Mouse (Mus musculus) MEL (cell line): ENCODE results near the gene Atp5d. TPM values are rescaled to one million over a fixed set of nuclear protein-coding genes. Genes with fewer than 3 reads are reported as not detected.
A peak's percentile ranks its signal among the peaks of the same experiment; 100 is the strongest.

Experiments used
- DNase-seq: peaks from one replicate; pipeline ENCODE4 v3.0.0; 2011; ENCODE audit warnings: low read depth, low spot score
- H3K27ac ChIP-seq: 2 replicates; pipeline ENCODE4 v1.5.1; 2012; ENCODE audit warnings: low read depth, mild to moderate bottlenecking, control low read depth, low read length, moderate library complexity; ENCODE audit not compliant: control insufficient read depth
- H3K27me3 ChIP-seq, 2 experiments: fragments of 150-350 bp in 1 of 2; sonication (generic) in 1 of 2; 2 replicates each; pipeline ENCODE4 v1.6.1; 2012; ENCODE audit warnings: low read length in 2 of 2, mild to moderate bottlenecking in 2 of 2, improper control_type of control experiment in 1 of 2, moderate library complexity in 1 of 2; ENCODE audit not compliant: insufficient read depth in 2 of 2, control insufficient read depth in 1 of 2
- H3K36me3 ChIP-seq, 2 experiments: 2 replicates each; pipeline ENCODE4 v1.6.1; 2012 to 2014; ENCODE audit warnings: low read length in 2 of 2, improper control_type of control experiment in 1 of 2, inconsistent platforms in 1 of 2, mild to moderate bottlenecking in 1 of 2; ENCODE audit not compliant: insufficient read depth in 2 of 2, control insufficient read depth in 1 of 2
- H3K4me1 ChIP-seq, 2 experiments: fragments of 150-350 bp in 1 of 2; sonication (generic) in 1 of 2; 2 replicates each; pipeline ENCODE4 v1.6.1; 2012; ENCODE audit warnings: low read length in 2 of 2, improper control_type of control experiment in 1 of 2, mild to moderate bottlenecking in 1 of 2; ENCODE audit not compliant: insufficient read depth in 2 of 2, control insufficient read depth in 1 of 2
- H3K4me3 ChIP-seq, 2 experiments: fragments of 150-350 bp in 1 of 2; sonication (generic) in 1 of 2; 2 replicates each; pipeline ENCODE4 v1.5.1; 2012; ENCODE audit warnings: low read depth in 2 of 2, low read length in 2 of 2, mild to moderate bottlenecking in 2 of 2, moderate library complexity in 2 of 2, control low read depth in 1 of 2, improper control_type of control experiment in 1 of 2; ENCODE audit not compliant: control insufficient read depth in 1 of 2, insufficient read depth in 1 of 2
- H3K79me2 ChIP-seq: 2 replicates; pipeline ENCODE4 v1.6.1; 2012; ENCODE audit warnings: mild to moderate bottlenecking, low read length, moderate library complexity; ENCODE audit not compliant: control insufficient read depth, poor library complexity, insufficient read depth
- H3K9ac ChIP-seq: 2 replicates; pipeline ENCODE4 v1.6.1; 2012; ENCODE audit warnings: low read depth, mild to moderate bottlenecking, control low read depth, low read length, moderate library complexity; ENCODE audit not compliant: control insufficient read depth, poor library complexity, severe bottlenecking
- H3K9me3 ChIP-seq: fragments of 150-350 bp; sonication (generic); replicated peaks from 2 replicates; pipeline ENCODE4 v1.6.1; 2012; ENCODE audit warnings: mild to moderate bottlenecking, low read length, improper control_type of control experiment, moderate library complexity; ENCODE audit not compliant: insufficient read depth
- ETS1 ChIP-seq: IDR thresholded peaks from 2 replicates; pipeline ENCODE4 v1.6.1; 2012; ENCODE audit warnings: low read depth, mild to moderate bottlenecking, inconsistent platforms, low read length, improper control_type of control experiment, moderate library complexity
- GATA1 ChIP-seq: IDR thresholded peaks from 2 replicates; pipeline ENCODE4 v1.6.1; 2011; ENCODE audit warnings: low read depth, low read length, improper control_type of control experiment
- KAT2A ChIP-seq: conservative IDR thresholded peaks from 2 replicates; pipeline ENCODE4 v1.6.1; 2012; ENCODE audit warnings: low read depth, low read length, improper control_type of control experiment, inconsistent platforms
- MAZ ChIP-seq: IDR thresholded peaks from 2 replicates; pipeline ENCODE4 v1.6.1; 2012; ENCODE audit warnings: low read depth, mild to moderate bottlenecking, inconsistent platforms, low read length, improper control_type of control experiment
- POLR2A ChIP-seq, 2 experiments: IDR thresholded peaks; 2 replicates each; pipeline ENCODE4 v1.6.1; 2011 to 2012; ENCODE audit warnings: low read length in 2 of 2, mild to moderate bottlenecking in 2 of 2, control low read depth in 1 of 2, improper control_type of control experiment in 1 of 2, low read depth in 1 of 2, moderate library complexity in 1 of 2; ENCODE audit not compliant: control insufficient read depth in 1 of 2, insufficient read depth in 1 of 2, poor library complexity in 1 of 2
- POLR2AphosphoS5 ChIP-seq: IDR thresholded peaks from 2 replicates; pipeline ENCODE4 v1.6.1; 2012; ENCODE audit warnings: low read depth, borderline replicate concordance, mild to moderate bottlenecking, inconsistent platforms, low read length, moderate library complexity, mixed read lengths
- SIN3A ChIP-seq: IDR thresholded peaks from 2 replicates; pipeline ENCODE4 v1.6.1; 2012; ENCODE audit warnings: low read length, improper control_type of control experiment, inconsistent platforms
- SMC3 ChIP-seq: IDR thresholded peaks from 2 replicates; pipeline ENCODE4 v1.6.1; 2011; ENCODE audit warnings: low read depth, low read length, improper control_type of control experiment
- TAL1 ChIP-seq: IDR thresholded peaks from 2 replicates; pipeline ENCODE4 v1.6.1; 2012; ENCODE audit warnings: mild to moderate bottlenecking, inconsistent platforms, low read length, moderate library complexity, mixed read lengths
- TBP ChIP-seq: IDR thresholded peaks from 2 replicates; pipeline ENCODE4 v1.8.0; 2011; ENCODE audit warnings: low read depth, low read length, improper control_type of control experiment
- TCF12 ChIP-seq: IDR thresholded peaks from 2 replicates; pipeline ENCODE4 v1.6.1; 2014; ENCODE audit warnings: low read depth, mild to moderate bottlenecking, inconsistent platforms, low read length, improper control_type of control experiment, moderate library complexity
- UBTF ChIP-seq: IDR thresholded peaks from 2 replicates; pipeline ENCODE4 v1.6.1; 2012; ENCODE audit warnings: low read depth, mild to moderate bottlenecking, inconsistent platforms, low read length, improper control_type of control experiment, moderate library complexity, borderline replicate concordance; ENCODE audit not compliant: insufficient read depth
- USF2 ChIP-seq, 2 experiments: IDR thresholded peaks; 2 replicates each; pipeline ENCODE4 v1.6.1; 2011 to 2012; ENCODE audit warnings: improper control_type of control experiment in 2 of 2, low read length in 2 of 2, borderline replicate concordance in 1 of 2, inconsistent platforms in 1 of 2, low read depth in 1 of 2, mild to moderate bottlenecking in 1 of 2; ENCODE audit not compliant: insufficient read depth in 1 of 2
- polyA plus RNA-seq, 2 experiments: library from polyadenylated mRNA; stranded (reverse) in 1 of 2; unstranded in 1 of 2; fragments of >175 nt in 1 of 2; fragments of >200 nt in 1 of 2; gene quantifications; 2 replicates each; pipeline versions ENCODE4 v1.2.1 to v1.2.4; 2012; ENCODE audit warnings: low replicate concordance in 2 of 2, low read depth in 1 of 2; ENCODE audit not compliant: insufficient read length in 2 of 2, insufficient read depth in 1 of 2, missing spikeins in 1 of 2
- total RNA-seq: library from RNA; depleted of rRNA; stranded (reverse); fragments of 300-350 nt; gene quantifications from 2 replicates; pipeline ENCODE4 v1.2.3, GENCODE M21; 2012

Atp5d gene
- total and polyA plus RNA-seq, 3 experiments, result 300 to 657 (median 308) TPM

DNA sequence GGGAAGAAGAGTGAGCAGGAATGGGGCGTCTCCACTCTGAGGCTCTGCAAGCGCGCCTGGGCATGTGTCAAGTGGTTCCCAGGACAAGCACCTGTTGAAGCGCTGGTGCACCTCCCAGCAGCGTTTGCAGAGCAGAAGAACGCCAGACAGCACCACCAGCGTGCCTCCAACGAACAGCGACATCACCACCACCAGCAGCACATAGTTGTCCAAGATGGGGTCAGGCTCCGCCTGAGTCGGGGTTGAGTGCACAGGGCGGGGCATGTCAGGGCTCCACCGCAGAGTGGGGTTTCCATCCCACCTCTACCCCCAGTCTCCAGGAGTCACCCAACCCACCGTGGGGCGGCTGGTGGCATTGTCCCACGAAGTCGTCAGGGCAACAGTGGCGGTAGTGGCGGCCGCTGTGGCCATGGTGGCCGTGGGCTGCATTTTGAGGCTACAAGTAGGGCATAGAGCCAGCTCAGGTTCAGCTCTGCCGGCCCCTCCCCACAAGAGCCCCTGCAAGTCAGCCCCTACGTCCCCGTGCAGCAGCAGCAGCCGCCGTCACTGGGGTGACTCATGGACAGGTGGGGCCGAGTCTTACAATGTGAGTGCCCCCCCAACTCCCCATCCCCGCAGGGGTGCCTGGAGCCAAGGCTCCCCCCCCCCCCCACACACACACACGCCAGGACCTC lies 1.3 kb upstream of the Atp5d start:
- Histone ChIP-seq H3K27me3 (no peaks in the 10 kb centered on the region), H3K4me3 (no peak overlapping the region), H3K27ac (no peak overlapping the region), H3K36me3 (peaks cover 0 to 8% of the 10 kb centered on the region in 2 experiments; a peak in 2 of 4 replicates), H3K4me1 (peaks cover 0 to 14% of the 10 kb centered on the region in 2 experiments; a peak in 3 of 4 replicates), H3K79me2 (peaks cover 9% of the 10 kb centered on the region), H3K9me3 (no peaks in the 10 kb centered on the region), H3K9ac (no peak overlapping the region)
- TF ChIP-seq SIN3A, result no peak
- TF ChIP-seq POLR2A (IDR thresholded peaks at IDR 0.05; ENCODE audit: control insufficient read depth in 1 of 2, insufficient read depth in 1 of 2, low read depth in 1 of 2, low read length in 2 of 2, poor library complexity in 1 of 2), result 0 out of 4 replicates have a peak, but pooled peaks of 1 of the 2 experiments have one; percentile 20
- DNase-seq, result no peak

DNA sequence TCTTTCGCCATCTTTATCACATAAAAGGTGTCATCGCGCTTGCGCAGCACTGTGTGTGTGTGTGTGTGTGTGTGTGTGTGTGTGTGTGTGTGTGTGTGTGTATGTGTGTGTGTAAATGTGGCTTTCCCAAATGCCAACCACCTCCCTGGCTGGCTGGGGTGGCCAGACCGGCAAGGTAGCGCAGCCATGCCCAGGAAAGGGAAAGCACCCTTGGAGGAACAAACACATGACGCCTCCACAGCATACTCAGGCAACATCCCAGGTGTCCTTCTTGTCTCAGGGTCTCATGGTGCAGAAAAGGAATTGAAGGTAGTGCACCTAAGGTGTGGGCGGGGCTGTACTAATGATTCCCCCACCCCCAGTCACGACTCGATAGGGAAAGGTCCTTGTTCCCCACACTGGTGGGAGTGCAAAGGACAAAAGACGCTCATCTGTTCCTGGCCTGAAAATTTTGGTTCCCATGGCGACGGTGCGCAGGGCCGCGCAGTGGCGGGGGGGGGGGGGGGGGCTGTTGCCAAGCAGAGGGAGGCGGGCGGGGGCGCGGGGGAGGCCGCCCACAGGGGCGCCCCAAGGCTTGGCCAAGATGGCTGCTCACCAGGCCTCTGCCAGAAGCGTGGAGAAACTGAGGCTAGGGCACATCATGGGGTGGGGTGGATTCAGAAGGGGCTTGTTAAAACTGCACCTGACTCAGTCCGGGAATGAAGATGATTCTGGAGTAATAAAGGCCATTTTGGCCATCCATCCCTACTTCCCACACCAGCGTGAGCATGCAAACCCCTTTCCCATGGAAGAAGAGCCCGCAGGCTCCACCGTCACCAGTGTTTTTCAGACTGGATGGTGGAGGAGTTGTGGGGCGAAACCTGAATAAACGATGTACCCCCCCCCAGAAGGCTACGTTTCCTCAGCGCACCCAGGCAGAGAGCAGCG lies 543 bp upstream of the Atp5d start:
- peaks cover 0 to 8% of the 10 kb centered on the region in 2 experiments; a peak in 2 of 4 replicates for H3K36me3 ChIP-seq
- DNase-seq, result no peak
- H3K27ac ChIP-seq, result no peak overlapping the region
- TF ChIP-seq TBP (no peak), POLR2AphosphoS5 (no peak), ETS1 (no peak), GATA1 (no peak), KAT2A (no peak), TCF12 (no peak), MAZ (no peak), UBTF (no peak), SMC3 (no peak), USF2 (IDR thresholded peaks at IDR 0.05; ENCODE audit: borderline replicate concordance in 1 of 2, insufficient read depth in 1 of 2, low read depth in 1 of 2, low read length in 2 of 2) (no peak), TAL1 (no peak)
- H3K79me2 ChIP-seq, result peaks cover 16% of the 10 kb centered on the region
- peak overlapping the region; percentile 89 for H3K9ac ChIP-seq
- H3K4me1 ChIP-seq, result peaks cover 0 to 14% of the 10 kb centered on the region in 2 experiments; a peak in 3 of 4 replicates
- no peaks in the 10 kb centered on the region for H3K9me3 ChIP-seq
- peak overlapping the region; percentile 76 to 77 for H3K4me3 ChIP-seq
- H3K27me3 ChIP-seq, result no peaks in the 10 kb centered on the region
